Mouse (Mus musculus): Measurements from ENCODE around the gene Calm2. TPM values are rescaled to one million over a fixed set of nuclear protein-coding genes. Genes with fewer than 3 reads are reported as not detected.

The Calm2 gene
- polyA plus RNA-seq, 1 experiment, result 1,162 TPM

GRCm38 (mm10) chr17:87458911-87459749, 12.4 kb upstream of the Calm2 start:
- peak; percentile 46 for DNase-seq (ENCODE audit: low spot score)

DNA sequence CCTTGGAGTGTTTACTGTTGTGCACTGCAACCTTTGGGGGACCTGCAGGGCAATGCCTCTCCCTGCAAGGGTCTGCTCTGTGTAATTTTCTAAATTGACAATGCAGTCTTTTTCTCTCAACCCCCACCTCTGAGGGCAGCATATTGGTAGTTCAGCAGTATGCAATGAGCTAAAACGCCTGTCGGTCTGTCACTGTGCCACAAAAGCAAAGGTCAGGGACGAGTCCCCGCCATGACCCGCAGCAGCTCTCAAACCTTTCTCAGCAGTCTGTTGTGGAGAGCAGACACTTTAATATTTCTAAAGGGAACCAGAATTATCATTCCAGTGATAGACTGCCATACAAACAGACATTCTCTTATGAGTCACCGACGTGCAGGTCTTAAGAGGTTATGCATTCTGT, 11.2 kb upstream of the Calm2 start:
- no peak for DNase-seq (ENCODE audit: low spot score)

- no peak for DNase-seq (ENCODE audit: low spot score)
Measured at GRCm38 (mm10) chr17:87454121-87454520, 7.4 kb upstream of the Calm2 start.

GRCm38 (mm10) chr17:87453336-87453735, 6.6 kb upstream of the Calm2 start:
- no peak for DNase-seq (ENCODE audit: low spot score)

- no peak for DNase-seq (ENCODE audit: low spot score)
Measured at GRCm38 (mm10) chr17:87448881-87449280, 2.1 kb upstream of the Calm2 start.

- DNase-seq (ENCODE audit: low spot score), result no peak
Measured at GRCm38 (mm10) chr17:87448339-87448738, 1.6 kb upstream of the Calm2 start.

GRCm38 (mm10) chr17:87447612-87448200, 971 bp upstream of the Calm2 start:
- DNase-seq (ENCODE audit: low spot score), result no peak

GRCm38 (mm10) chr17:87445917-87446766, 593 bp downstream of the Calm2 start:
- peak; percentile 56 for DNase-seq (ENCODE audit: low spot score)

GRCm38 (mm10) chr17:87445337-87445916, 1.3 kb downstream of the Calm2 start:
- no peak for DNase-seq (ENCODE audit: low spot score)

GRCm38 (mm10) chr17:87444763-87445162, 2.0 kb downstream of the Calm2 start:
- no peak for DNase-seq (ENCODE audit: low spot score)

- DNase-seq (ENCODE audit: low spot score), result no peak
Measured at GRCm38 (mm10) chr17:87441537-87441936, 5.2 kb downstream of the Calm2 start.

GRCm38 (mm10) chr17:87439441-87439840, 7.3 kb downstream of the Calm2 start:
- DNase-seq (ENCODE audit: low spot score), result no peak

DNA sequence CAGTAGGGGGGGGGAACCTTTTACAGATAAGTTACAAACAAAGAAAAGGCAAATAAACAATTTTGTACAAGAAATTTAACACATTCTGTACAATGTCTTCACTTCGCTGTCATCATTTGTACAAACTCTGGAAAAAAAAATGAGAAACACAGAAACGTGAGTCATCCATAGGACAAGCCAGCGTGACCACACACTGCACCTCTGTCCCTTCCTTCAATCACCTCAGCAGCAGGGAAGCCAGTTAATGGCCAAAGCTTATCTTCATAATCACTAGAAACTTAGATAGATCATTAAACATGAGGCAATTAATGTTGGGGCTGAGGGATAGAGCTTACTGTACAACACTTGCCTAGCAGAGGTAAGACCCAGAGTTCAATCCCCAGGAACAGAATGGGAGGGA, 12.8 kb downstream of the Calm2 start:
- no peak for DNase-seq (ENCODE audit: low spot score)

DNA sequence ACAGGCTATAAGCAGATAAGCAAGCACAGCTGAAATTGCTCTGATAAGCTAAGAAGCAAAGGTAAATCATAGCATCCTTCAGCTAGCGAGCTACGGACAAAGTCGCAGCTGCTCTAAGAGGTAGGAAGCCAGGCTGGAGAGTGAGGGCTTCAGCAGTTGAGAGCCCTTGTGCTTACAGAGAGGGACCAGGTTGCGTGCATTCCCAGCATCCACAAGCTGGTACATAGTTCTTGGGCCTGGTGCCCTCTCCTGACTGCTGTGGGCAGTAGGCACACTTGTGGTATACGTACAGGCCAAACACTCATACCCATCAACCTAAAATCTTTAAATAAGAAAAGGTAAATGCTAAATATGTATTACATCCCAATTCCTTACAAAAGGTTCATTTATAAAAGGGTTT, 14.0 kb downstream of the Calm2 start:
- DNase-seq (ENCODE audit: low spot score), result no peak

GRCm38 (mm10) chr17:87432314-87432713, 14.4 kb downstream of the Calm2 start:
- no peak for DNase-seq (ENCODE audit: low spot score)

DNA sequence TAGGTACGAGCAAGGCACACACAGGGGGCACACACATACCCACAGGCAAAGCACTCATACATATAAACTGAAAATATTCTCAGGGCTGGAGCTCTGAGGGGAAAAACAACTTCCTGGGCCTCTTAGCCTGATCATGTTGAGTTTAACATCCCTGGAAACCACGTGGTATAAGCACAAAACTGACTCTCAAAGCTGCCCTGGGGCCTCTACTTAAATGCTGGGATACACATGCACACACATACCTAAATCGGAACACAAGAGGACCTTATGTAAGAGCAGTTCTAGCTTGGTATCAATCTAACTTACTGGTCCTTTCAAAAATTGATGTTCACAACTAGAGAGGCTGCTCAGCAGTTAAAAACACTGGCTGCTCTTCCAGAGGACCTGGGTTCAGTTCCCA, 17.3 kb downstream of the Calm2 start:
- no peak for DNase-seq (ENCODE audit: low spot score)

- DNase-seq (ENCODE audit: low spot score), result no peak
Measured at GRCm38 (mm10) chr17:87427511-87427910, 19.2 kb downstream of the Calm2 start, which contains the start of gene Stpg4. Stpg4 (minus strand) TSS chr17:87427741.

DNA sequence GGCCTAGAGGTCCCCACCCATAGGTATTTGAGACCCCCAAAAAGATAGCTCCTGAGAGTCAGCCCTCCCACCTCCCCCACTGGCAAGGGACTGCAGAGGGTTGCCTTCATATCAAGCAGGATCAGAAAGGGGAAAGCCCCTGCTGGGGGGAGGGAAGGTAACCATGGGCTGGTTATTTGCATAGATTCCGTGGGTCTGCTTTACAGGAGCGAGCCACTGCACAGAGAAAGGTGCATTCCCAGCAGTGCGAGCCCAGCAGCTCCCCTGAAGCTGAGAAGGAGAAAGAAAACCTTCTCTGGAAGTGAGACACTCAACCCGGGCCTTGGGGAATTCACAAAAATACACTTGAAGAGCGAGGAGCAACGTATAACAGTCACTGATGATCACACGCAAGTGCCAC, 28.7 kb downstream of the Calm2 start:
- DNase-seq (ENCODE audit: low spot score), result no peak

GRCm38 (mm10) chr17:87406646-87407045, 40.1 kb downstream of the Calm2 start:
- no peak for DNase-seq (ENCODE audit: low spot score)

GRCm38 (mm10) chr17:87405576-87405975, 41.2 kb downstream of the Calm2 start:
- no peak for DNase-seq (ENCODE audit: low spot score)

DNA sequence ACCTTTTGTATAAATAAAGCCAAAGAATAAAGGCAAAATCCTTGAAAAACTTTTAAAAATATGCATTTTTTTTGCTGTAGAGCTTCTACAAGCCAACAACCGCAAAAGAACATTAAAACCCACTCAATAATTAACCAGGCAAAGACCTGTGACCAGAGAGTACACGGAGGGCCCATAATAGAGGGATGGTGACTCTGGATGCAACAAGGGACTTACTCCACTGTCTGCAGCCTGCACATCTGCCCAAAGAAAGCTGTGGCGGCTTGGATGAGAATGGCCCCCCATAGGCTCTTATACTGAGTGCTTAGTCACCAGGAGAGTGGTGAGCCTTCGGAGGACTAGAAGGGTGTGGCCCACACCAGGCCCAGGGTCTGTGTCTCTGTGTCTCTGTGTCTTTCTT, 43.3 kb downstream of the Calm2 start:
- no peak for DNase-seq (ENCODE audit: low spot score)

- DNase-seq (ENCODE audit: low spot score), result no peak
Measured at GRCm38 (mm10) chr17:87402444-87402843, 44.3 kb downstream of the Calm2 start.

Data from urinary bladder, adult 2 months (tissue).